Mouse (Mus musculus) hindbrain, embryonic 14.5 days (tissue): ENCODE measurements at regions not wholly inside any gene's neighbourhood (a gene's known extent, or its start where the extent isn't known, plus 50 kb on each side); places are given as distances from the start of the nearest gene placed in this dataset.
A peak's percentile ranks its signal among the peaks of the same experiment; 100 is the strongest.

ENCODE experiments used
- ATAC-seq: fragments of 200-750 bp; cut with Nextera tagmentation; 2 replicates; pipeline ENCODE4 v1.8.0; 2017; ENCODE audit warnings: moderate number of reproducible peaks, mild to moderate bottlenecking, moderate TSS enrichment, moderate library complexity; ENCODE audit not compliant: low FRiP score
- DNase-seq: peaks from one replicate; pipeline ENCODE4 v3.0.0-alpha.2; 2015; ENCODE audit warnings: low spot score
- H3K27ac ChIP-seq: fragments of 300-500 bp; sonication (generic); 2 replicates; pipeline ENCODE4 v1.5.1; 2014; ENCODE audit warnings: mild to moderate bottlenecking, moderate library complexity
- H3K27me3 ChIP-seq: fragments of 300-500 bp; sonication (generic); 2 replicates; pipeline ENCODE4 v1.6.1; 2014; ENCODE audit warnings: mild to moderate bottlenecking, low read length, mixed read lengths; ENCODE audit not compliant: control insufficient read depth, insufficient read depth
- H3K36me3 ChIP-seq: fragments of 300-500 bp; sonication (generic); replicated peaks from 2 replicates; pipeline ENCODE4 v1.6.1; 2014; ENCODE audit not compliant: control insufficient read depth, insufficient read depth
- H3K4me1 ChIP-seq: fragments of 300-500 bp; sonication (generic); replicated peaks from 2 replicates; pipeline ENCODE4 v1.6.1; 2014; ENCODE audit warnings: antibody characterized with exemption, low read length, mixed read lengths; ENCODE audit not compliant: control insufficient read depth, insufficient read depth
- H3K4me2 ChIP-seq: fragments of 300-500 bp; sonication (generic); replicated peaks from 2 replicates; pipeline ENCODE4 v1.6.1; 2014; ENCODE audit warnings: mild to moderate bottlenecking, moderate library complexity
- H3K4me3 ChIP-seq: fragments of 300-500 bp; sonication (generic); replicated peaks from 2 replicates; pipeline ENCODE4 v1.5.1; 2014; ENCODE audit warnings: mild to moderate bottlenecking, low read length
- H3K9ac ChIP-seq: fragments of 300-500 bp; sonication (generic); 2 replicates; pipeline ENCODE4 v1.6.1; 2014
- H3K9me3 ChIP-seq: fragments of 300-500 bp; sonication (generic); 2 replicates; pipeline ENCODE4 v1.6.1; 2016; ENCODE audit warnings: low read length; ENCODE audit not compliant: control insufficient read depth
- WGBS: fragments of 180-500 bp; shearing (Covaris S2); extraction: QIAGEN DNeasy Blood & Tissue Kit; methylation state at CpG from one replicate; pipeline ENCODE4 v1.1.7; 2014; 5-methylcytosine and 5-hydroxymethylcytosine counted together

- H3K4me2 ChIP-seq = no peak overlapping the region
- no peak overlapping the region for H3K27ac ChIP-seq
- H3K36me3 ChIP-seq = no peaks in the 10 kb centered on the region
- H3K27me3 ChIP-seq = no peaks in the 10 kb centered on the region
- H3K9ac ChIP-seq = no peak overlapping the region
- DNase-seq = no peak
- H3K9me3 ChIP-seq = no peaks in the 10 kb centered on the region
- no peaks in the 10 kb centered on the region for H3K4me1 ChIP-seq
- no peak for ATAC-seq
- H3K4me3 ChIP-seq = no peak overlapping the region
- 72% methylated on average over 2 of the region's 2 CpGs for WGBS
These were observed 401.5 kb downstream of the Insc start for GRCm38 (mm10) chr7:115144947-115145346.

GRCm38 (mm10) chr7:115147352-115147977 lies 404.0 kb downstream of the Insc start:
- WGBS = 63% methylated on average over 5 of the region's 5 CpGs
- Histone ChIP-seq H3K27ac (no peak overlapping the region), H3K9me3 (no peaks in the 10 kb centered on the region), H3K4me3 (no peak overlapping the region), H3K4me2 (no peak overlapping the region), H3K4me1 (no peaks in the 10 kb centered on the region), H3K27me3 (no peaks in the 10 kb centered on the region), H3K36me3 (no peaks in the 10 kb centered on the region), H3K9ac (no peak overlapping the region)
- ATAC-seq = no peak
- no peak for DNase-seq

GRCm38 (mm10) chr7:115153291-115153690 lies 409.8 kb downstream of the Insc start:
- Histone ChIP-seq H3K4me1 (no peaks in the 10 kb centered on the region), H3K27me3 (no peaks in the 10 kb centered on the region)
- no peak for ATAC-seq

DNA sequence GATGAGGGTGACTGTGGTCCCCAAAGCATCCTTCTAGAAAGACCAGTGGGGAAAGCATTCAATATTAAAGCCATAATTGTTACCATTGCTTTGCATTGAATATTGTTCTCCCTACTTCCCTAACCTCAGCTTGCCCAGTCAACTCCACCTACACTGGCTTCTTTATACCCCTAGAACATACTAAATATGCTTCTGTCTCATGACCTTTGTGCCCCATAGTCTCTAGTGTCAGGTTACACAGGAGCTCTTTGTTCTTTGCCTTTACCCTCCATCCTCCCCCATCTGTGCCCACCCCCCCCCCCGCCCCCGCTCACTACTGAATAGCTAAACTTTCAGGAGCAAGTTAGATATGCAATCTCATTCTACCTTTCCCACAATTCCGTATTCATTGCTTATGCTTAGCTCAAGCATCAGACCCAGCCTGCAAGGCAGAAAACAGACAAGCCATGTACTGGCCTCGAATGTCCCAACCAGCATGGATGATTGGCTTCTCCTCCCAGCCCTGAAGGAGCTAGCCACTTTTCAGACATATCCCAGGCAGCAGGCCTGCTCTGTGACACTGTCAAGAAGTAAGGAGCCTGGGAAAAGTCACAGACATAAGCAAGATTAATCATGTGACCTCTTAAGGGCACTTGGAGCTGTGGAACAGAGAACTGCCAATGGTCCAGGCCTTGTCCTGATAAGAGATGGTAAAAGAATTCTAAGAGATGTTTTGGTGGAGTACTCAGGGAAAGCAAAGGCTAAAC lies 410.4 kb downstream of the Insc start:
- WGBS = 60% methylated on average over 4 of the region's 4 CpGs
- H3K4me1 ChIP-seq = no peaks in the 10 kb centered on the region
- no peak overlapping the region for H3K9ac ChIP-seq
- no peaks in the 10 kb centered on the region for H3K36me3 ChIP-seq
- H3K27ac ChIP-seq = no peak overlapping the region
- no peak overlapping the region for H3K4me3 ChIP-seq
- no peak overlapping the region for H3K4me2 ChIP-seq
- H3K27me3 ChIP-seq = no peaks in the 10 kb centered on the region
- ATAC-seq = no peak
- no peak for DNase-seq
- no peaks in the 10 kb centered on the region for H3K9me3 ChIP-seq

More at GRCm38 (mm10) chr7:115153291-115153690, 409.8 kb downstream of the Insc start:
- Histone ChIP-seq H3K9me3 (no peaks in the 10 kb centered on the region), H3K36me3 (no peaks in the 10 kb centered on the region), H3K4me2 (no peak overlapping the region), H3K27ac (no peak overlapping the region), H3K9ac (no peak overlapping the region), H3K4me3 (no peak overlapping the region)
- no peak for DNase-seq

DNA sequence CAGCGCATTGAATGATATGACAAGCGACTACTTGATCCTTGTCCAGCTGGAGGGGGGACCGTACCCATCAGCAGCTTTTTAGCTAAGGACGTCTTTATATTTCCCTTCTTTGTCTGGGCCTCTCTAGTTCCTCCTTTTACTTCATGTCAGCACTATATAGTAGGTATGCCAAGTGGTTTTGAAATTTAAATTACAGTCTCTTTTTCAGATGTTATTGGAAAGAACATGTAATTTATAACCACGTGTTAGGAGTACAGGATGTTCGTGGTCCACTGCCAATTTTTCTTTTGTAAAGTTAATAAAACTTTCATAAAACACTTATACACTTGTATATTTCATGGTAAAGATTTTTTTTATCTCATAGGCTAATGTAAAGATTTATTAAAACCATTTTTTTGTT lies 426.5 kb downstream of the Insc start:
- no peaks in the 10 kb centered on the region for H3K4me1 ChIP-seq
- H3K36me3 ChIP-seq = no peaks in the 10 kb centered on the region
- no peak overlapping the region for H3K27ac ChIP-seq
- H3K9ac ChIP-seq = no peak overlapping the region
- H3K9me3 ChIP-seq = no peaks in the 10 kb centered on the region
- no peak for ATAC-seq
- no peak for DNase-seq
- H3K4me2 ChIP-seq = no peak overlapping the region
- 64% methylated on average over 6 of the region's 6 CpGs for WGBS
- H3K27me3 ChIP-seq = no peaks in the 10 kb centered on the region
- H3K4me3 ChIP-seq = no peak overlapping the region

DNA sequence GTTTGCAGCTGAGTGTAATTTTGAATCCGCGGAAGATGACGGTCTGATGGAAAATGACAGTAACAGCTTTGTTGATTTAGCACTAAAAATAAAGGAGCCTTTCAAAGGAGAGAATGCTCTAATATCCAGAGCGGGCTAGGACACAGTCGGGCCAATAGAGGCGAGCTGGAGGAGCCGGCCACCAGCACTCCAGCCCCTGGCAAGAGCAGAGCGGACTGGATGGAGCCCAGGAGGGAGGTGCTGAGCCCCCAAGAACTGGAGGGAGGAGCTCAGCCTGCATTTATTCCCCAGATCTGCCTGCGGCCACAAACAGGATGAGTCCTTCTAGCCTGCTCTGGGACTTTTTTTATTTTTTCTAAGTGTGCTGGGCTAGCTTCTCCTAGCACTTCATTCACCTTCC lies 426.9 kb downstream of the Insc start:
- no peaks in the 10 kb centered on the region for H3K9me3 ChIP-seq
- WGBS = 52% methylated on average over 9 of the region's 9 CpGs
- no peak overlapping the region for H3K27ac ChIP-seq
- H3K27me3 ChIP-seq = no peaks in the 10 kb centered on the region
- no peak overlapping the region for H3K9ac ChIP-seq
- no peaks in the 10 kb centered on the region for H3K4me1 ChIP-seq
- no peak overlapping the region for H3K4me2 ChIP-seq
- H3K4me3 ChIP-seq = no peak overlapping the region
- DNase-seq (no peak), ATAC-seq (no peak)
- no peaks in the 10 kb centered on the region for H3K36me3 ChIP-seq

DNA sequence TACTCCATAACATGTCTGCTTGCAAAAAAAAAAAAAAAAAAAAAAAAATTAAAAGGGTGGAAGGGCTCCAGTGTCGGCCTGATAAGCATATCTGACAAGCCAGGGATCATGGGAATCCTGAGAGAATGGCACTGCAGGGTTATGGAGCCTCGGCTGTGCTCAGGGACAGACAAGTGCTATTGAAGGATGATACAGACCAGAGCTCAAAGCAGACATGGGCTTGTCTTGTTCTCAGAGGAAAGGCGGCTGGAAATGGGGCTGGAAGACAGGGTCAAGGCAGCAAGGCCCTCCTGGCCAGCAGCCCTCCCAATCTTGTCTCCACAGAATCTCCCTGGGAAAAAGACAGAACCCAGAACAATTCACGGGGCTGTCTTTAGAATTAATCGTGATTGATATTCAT lies 449.0 kb downstream of the Insc start:
- 60% methylated on average over 5 of the region's 5 CpGs for WGBS

GRCm38 (mm10) chr7:115192992-115193761 lies 449.7 kb downstream of the Insc start:
- Histone ChIP-seq H3K27me3 (0 out of 2 replicates have a peak, but pooled peaks cover 4% of the 10 kb centered on the region), H3K36me3 (no peaks in the 10 kb centered on the region), H3K4me1 (peaks cover 12% of the 10 kb centered on the region), H3K9ac (no peak overlapping the region), H3K4me2 (no peak overlapping the region), H3K9me3 (no peaks in the 10 kb centered on the region), H3K27ac (no peak overlapping the region), H3K4me3 (no peak overlapping the region)
- peak; percentile 72 for DNase-seq
- 18% methylated on average over 9 of the region's 9 CpGs for WGBS
- ATAC-seq = peak; percentile 79; the same call in 1 of the 2 replicates

More for the DNA sequence above, 449.0 kb downstream of the Insc start:
- ATAC-seq = no peak
- Histone ChIP-seq H3K27me3 (0 out of 2 replicates have a peak, but pooled peaks cover 4% of the 10 kb centered on the region), H3K9ac (no peak overlapping the region), H3K4me3 (no peak overlapping the region), H3K4me1 (peaks cover 12% of the 10 kb centered on the region), H3K36me3 (no peaks in the 10 kb centered on the region), H3K4me2 (no peak overlapping the region), H3K27ac (no peak overlapping the region), H3K9me3 (no peaks in the 10 kb centered on the region)
- DNase-seq = no peak

DNA sequence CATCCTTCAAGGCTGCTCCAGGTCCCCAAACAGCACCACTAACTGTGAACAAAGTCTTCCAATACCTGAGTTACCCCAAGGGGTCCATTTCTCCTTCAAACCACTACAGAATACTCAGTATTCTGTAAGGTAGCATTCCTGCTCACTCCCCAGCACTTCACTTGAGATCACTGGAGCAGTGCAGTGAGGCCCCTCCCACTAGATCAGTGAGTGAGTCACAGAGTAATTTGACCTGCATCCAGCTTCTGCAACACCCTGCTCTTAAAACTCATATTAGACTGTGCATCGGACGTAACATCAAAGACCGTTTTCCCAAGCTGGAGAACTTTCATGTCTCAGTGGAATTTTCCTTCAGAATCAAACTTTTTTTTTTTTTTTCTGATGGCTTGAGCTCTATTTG lies 461.4 kb downstream of the Insc start:
- no peaks in the 10 kb centered on the region for H3K9me3 ChIP-seq
- ATAC-seq (no peak), DNase-seq (no peak)
- no peaks in the 10 kb centered on the region for H3K4me1 ChIP-seq
- H3K36me3 ChIP-seq = no peaks in the 10 kb centered on the region
- no peaks in the 10 kb centered on the region for H3K27me3 ChIP-seq
- H3K9ac ChIP-seq = no peak overlapping the region
- H3K4me2 ChIP-seq = no peak overlapping the region
- H3K27ac ChIP-seq = no peak overlapping the region
- no peak overlapping the region for H3K4me3 ChIP-seq
- WGBS = 87% methylated on average over 3 of the region's 3 CpGs
